Mouse (Mus musculus): ENCODE results near the gene Nupr1.

The Nupr1 gene

GRCm38 (mm10) chr7:126594862-126595561 lies 35.6 kb downstream of the Nupr1 start, which contains the start of gene Il27:
Il27 (minus strand) TSS chr7:126594941.
- DNase-seq = no peak

- no peak for DNase-seq
Measured at GRCm38 (mm10) chr7:126587779-126588178, 42.9 kb downstream of the Nupr1 start.

GRCm38 (mm10) chr7:126586839-126587238 lies 43.8 kb downstream of the Nupr1 start:
- no peak for DNase-seq

GRCm38 (mm10) chr7:126585717-126586116 lies 44.9 kb downstream of the Nupr1 start, which contains the start of gene Cln3:
Cln3 (minus strand) TSS chr7:126585817.
- DNase-seq = no peak

GRCm38 (mm10) chr7:126584506-126584977 lies 46.1 kb downstream of the Nupr1 start, which contains the start of gene Apobr:
Apobr (plus strand) TSS chr7:126584942.
- no peak for DNase-seq

- no peak for DNase-seq
Measured at GRCm38 (mm10) chr7:126583761-126584160, 46.9 kb downstream of the Nupr1 start.

GRCm38 (mm10) chr7:126583251-126583709 lies 47.4 kb downstream of the Nupr1 start:
- DNase-seq = peak; percentile 93

- DNase-seq = peak; percentile 61
Measured at GRCm38 (mm10) chr7:126582759-126583158, 47.9 kb downstream of the Nupr1 start.

- no peak for DNase-seq
Measured at GRCm38 (mm10) chr7:126581661-126582060, 49.0 kb downstream of the Nupr1 start.

- DNase-seq = no peak
Measured at GRCm38 (mm10) chr7:126579172-126579571, 51.5 kb downstream of the Nupr1 start.

GRCm38 (mm10) chr7:126576946-126577345 lies 53.7 kb downstream of the Nupr1 start:
- no peak for DNase-seq
